8 mouse cellular contexts compared by ENCODE assay signal in genomic region chr16:90221441-90222070, GRCm38 (mm10). TPM values are rescaled to one million over a fixed set of nuclear protein-coding genes. Genes with fewer than 3 reads are reported as not detected.
DNase-seq lines count a peak whose midpoint lies in the region; ATAC-seq lines count a peak whose summit lies in the region.

No protein-coding gene starts in this region.

- H3K9ac ChIP-seq in hindbrain, embryonic 15.5 days = peak overlapping the region; percentile 90

- peaks cover 25% of the 10 kb centered on the region for H3K36me3 ChIP-seq in hindbrain, embryonic 15.5 days

- H3K27ac ChIP-seq in hindbrain, embryonic 15.5 days (replicated peaks) = peak overlapping the region; percentile 95

- ATAC-seq in hindbrain, embryonic 15.5 days (ENCODE audit: low FRiP score, low read depth) = no peak

- H3K27me3 ChIP-seq in hindbrain, embryonic 15.5 days = no peaks in the 10 kb centered on the region

- peaks cover 31% of the 10 kb centered on the region for H3K4me1 ChIP-seq in hindbrain, embryonic 15.5 days (replicated peaks)

- peak; percentile 25 for DNase-seq in cerebellum, adult 18-20 months
- no peak for DNase-seq in cerebellum, adult 11 months
- DNase-seq in thymus, postnatal 0 days (ENCODE audit: low spot score) = peak; percentile 41
- no peak for DNase-seq in thymus, adult 18-20 months
- DNase-seq in lung, postnatal 36 days = peak; percentile 30
- DNase-seq in urinary bladder, adult 2 months (ENCODE audit: low spot score) = no peak
- no peak for DNase-seq in layer of hippocampus, adult 9-10 months (ENCODE audit: low spot score)

- H3K4me3 ChIP-seq in hindbrain, embryonic 15.5 days = peak overlapping the region; percentile 92

- H3K4me2 ChIP-seq in hindbrain, embryonic 15.5 days = peak overlapping the region; percentile 88

- no peaks in the 10 kb centered on the region for H3K9me3 ChIP-seq in hindbrain, embryonic 15.5 days

- 3% methylated on average over 20 of the region's 20 CpGs for WGBS in hindbrain, embryonic 15.5 days

RNA-seq across cellular contexts. Expression of gene Sod1, which starts 1.0 kb away (rescaled TPM):
- 1,237 and 1,253 TPM in 2 replicates for polyA plus RNA-seq in thymus, postnatal 0 days (2015; fragmentation: Nextera tagmentation; extraction: Ambion mirVana)
- polyA plus RNA-seq in hindbrain, embryonic 15.5 days (2015; fragmentation: Nextera tagmentation; extraction: Ambion mirVana) = 957 and 969 TPM in 2 replicates
- 1,059 and 1,122 TPM in 2 replicates for polyA plus RNA-seq in urinary bladder, adult 2 months (2012; rRNA removed)

Comparison
In these comparisons a context has a peak if more than half of its experiments do, and no peak if none do; other contexts are left out.
1. DNase-seq: peak in cerebellum, adult 18-20 months (2 of 2), thymus, postnatal 0 days (single experiment) and lung, postnatal 36 days (single experiment); none in cerebellum, adult 11 months (single experiment), thymus, adult 18-20 months (0 of 2), urinary bladder, adult 2 months (single experiment) and layer of hippocampus, adult 9-10 months (single experiment).